10 mouse cellular contexts compared by ENCODE assay signal in genomic region chr2:133614672-133615071, GRCm38 (mm10).
DNase-seq lines count a peak whose midpoint lies in the region; ATAC-seq and TF ChIP-seq lines count a peak whose summit lies in the region.
"Had no signal": no experiment of that assay in that cellular context is flagged by ENCODE, and none has a peak within 500 bp of the region (broad histone marks: within the 10 kb centered on the region; RNA-seq: fewer than 3 reads in every experiment).

No protein-coding gene starts in this region.

- POLR2A ChIA-PET in Patski (lab: Charles Lee), result no interaction called here

- peak; percentile 57 for TF ChIP-seq CTCF in Patski (IDR thresholded peaks at IDR 0.05)

- in situ Hi-C loops in Patski (cut with MboI; ENCODE audit: low pct_unique_long_range_greater_than_20kb), result loop anchor here (10.0 kb wide), 1 partner anchor 870 kb away; no protein-coding TSS in a partner anchor

- 21% methylated on average over 4 of the region's 4 CpGs for WGBS in intestine, embryonic 14.5 days
- WGBS in intestine, embryonic 16.5 days, result 36% methylated on average over 4 of the region's 4 CpGs
- WGBS in embryonic facial prominence, embryonic 10.5 days, result 24% methylated on average over 4 of the region's 4 CpGs

- no peaks in the 10 kb centered on the region for H3K36me3 ChIP-seq in intestine, embryonic 14.5 days (ENCODE audit: control insufficient read depth, insufficient read depth, low read length)
- no peaks in the 10 kb centered on the region for H3K36me3 ChIP-seq in intestine, embryonic 16.5 days (ENCODE audit: control insufficient read depth, insufficient read depth, low read length)
- no peaks in the 10 kb centered on the region for H3K36me3 ChIP-seq in embryonic facial prominence, embryonic 10.5 days (replicated peaks)
- H3K36me3 ChIP-seq: embryonic facial prominence, embryonic 15.5 days; liver, embryonic 15.5 days had no signal

- no peak overlapping the region for H3K4me3 ChIP-seq in intestine, embryonic 14.5 days (ENCODE audit: low read depth, low read length)
- no peak overlapping the region for H3K4me3 ChIP-seq in intestine, embryonic 16.5 days (ENCODE audit: low read length)
- H3K4me3 ChIP-seq in embryonic facial prominence, embryonic 10.5 days, result no peak overlapping the region
- H3K4me3 ChIP-seq: embryonic facial prominence, embryonic 15.5 days; liver, embryonic 15.5 days had no signal

- H3K9me3 ChIP-seq in intestine, embryonic 14.5 days (ENCODE audit: control insufficient read depth, low read length), result no peaks in the 10 kb centered on the region
- no peaks in the 10 kb centered on the region for H3K9me3 ChIP-seq in intestine, embryonic 16.5 days (ENCODE audit: control insufficient read depth, low read length)
- no peaks in the 10 kb centered on the region for H3K9me3 ChIP-seq in embryonic facial prominence, embryonic 10.5 days
- H3K9me3 ChIP-seq: embryonic facial prominence, embryonic 15.5 days; liver, embryonic 15.5 days had no signal

- H3K9ac ChIP-seq in intestine, embryonic 14.5 days (ENCODE audit: low read length), result no peak overlapping the region
- no peak overlapping the region for H3K9ac ChIP-seq in intestine, embryonic 16.5 days (ENCODE audit: low read depth, low read length)
- H3K9ac ChIP-seq: embryonic facial prominence, embryonic 15.5 days; liver, embryonic 15.5 days had no signal

- no peak overlapping the region for H3K27ac ChIP-seq in intestine, embryonic 14.5 days (ENCODE audit: low read depth)
- no peak overlapping the region for H3K27ac ChIP-seq in intestine, embryonic 16.5 days (ENCODE audit: low read length)
- no peak overlapping the region for H3K27ac ChIP-seq in embryonic facial prominence, embryonic 10.5 days (replicated peaks)
- H3K27ac ChIP-seq: embryonic facial prominence, embryonic 15.5 days; liver, embryonic 15.5 days had no signal

- ATAC-seq in intestine, embryonic 14.5 days (replicated peaks; ENCODE audit: low FRiP score, low TSS enrichment, low read depth), result no peak
- no peak for ATAC-seq in intestine, embryonic 16.5 days
- ATAC-seq in Patski, result no peak

- CTCF ChIA-PET in Patski (lab: Charles Lee), result interaction anchor here (0.8 to 1.1 kb wide), 2 partner anchors 11 to 16 kb away, joined by 3 read pairs; no protein-coding TSS in a partner anchor

- no peaks in the 10 kb centered on the region for H3K4me1 ChIP-seq in intestine, embryonic 14.5 days (replicated peaks; ENCODE audit: control insufficient read depth, insufficient read depth, low read length)
- H3K4me1 ChIP-seq in intestine, embryonic 16.5 days (ENCODE audit: control insufficient read depth, insufficient read depth, low read length), result no peaks in the 10 kb centered on the region
- no peaks in the 10 kb centered on the region for H3K4me1 ChIP-seq in embryonic facial prominence, embryonic 10.5 days
- H3K4me1 ChIP-seq: embryonic facial prominence, embryonic 15.5 days; liver, embryonic 15.5 days had no signal

- H3K4me2 ChIP-seq in intestine, embryonic 14.5 days (ENCODE audit: low read length), result no peak overlapping the region
- no peak overlapping the region for H3K4me2 ChIP-seq in intestine, embryonic 16.5 days (ENCODE audit: low read depth, low read length)
- H3K4me2 ChIP-seq: embryonic facial prominence, embryonic 15.5 days; liver, embryonic 15.5 days had no signal

- peak; percentile 67 for DNase-seq in intestine, embryonic 14.5 days (ENCODE audit: low spot score)
- no peak for DNase-seq in Patski (ENCODE audit: low read depth, low spot score)
- peak; percentile 67 for DNase-seq in embryonic facial prominence, embryonic 10.5 days (ENCODE audit: low spot score)
- DNase-seq in kidney, postnatal 10 days, result peak; percentile 50
- peak; percentile 6 for DNase-seq in naive thymus-derived CD4-positive, alpha-beta T cell, adult 2 months (ENCODE audit: low read depth)
- no peak for DNase-seq in ovary, postnatal 10 days (ENCODE audit: low spot score)
- DNase-seq in urinary bladder, postnatal 25 days (ENCODE audit: low spot score), result no peak

- H3K27me3 ChIP-seq in intestine, embryonic 14.5 days (replicated peaks; ENCODE audit: control insufficient read depth, insufficient read depth, low read length), result no peaks in the 10 kb centered on the region
- H3K27me3 ChIP-seq in intestine, embryonic 16.5 days (replicated peaks; ENCODE audit: control insufficient read depth, insufficient read depth, low read length), result no peaks in the 10 kb centered on the region
- H3K27me3 ChIP-seq in Patski, result peaks cover 25% of the 10 kb centered on the region
- H3K27me3 ChIP-seq in embryonic facial prominence, embryonic 10.5 days (replicated peaks; ENCODE audit: low read depth, poor library complexity, severe bottlenecking), result no peaks in the 10 kb centered on the region
- H3K27me3 ChIP-seq: embryonic facial prominence, embryonic 15.5 days had no signal

Comparison
In these comparisons a context has a peak if more than half of its experiments do, and no peak if none do; other contexts are left out.
1. DNase-seq: peak in intestine, embryonic 14.5 days (single experiment), embryonic facial prominence, embryonic 10.5 days (single experiment), kidney, postnatal 10 days (single experiment) and naive thymus-derived CD4-positive, alpha-beta T cell, adult 2 months (single experiment); none in Patski (single experiment), ovary, postnatal 10 days (single experiment) and urinary bladder, postnatal 25 days (single experiment).